Mouse (Mus musculus): Measurements from ENCODE around the gene Gm10972.

DNA sequence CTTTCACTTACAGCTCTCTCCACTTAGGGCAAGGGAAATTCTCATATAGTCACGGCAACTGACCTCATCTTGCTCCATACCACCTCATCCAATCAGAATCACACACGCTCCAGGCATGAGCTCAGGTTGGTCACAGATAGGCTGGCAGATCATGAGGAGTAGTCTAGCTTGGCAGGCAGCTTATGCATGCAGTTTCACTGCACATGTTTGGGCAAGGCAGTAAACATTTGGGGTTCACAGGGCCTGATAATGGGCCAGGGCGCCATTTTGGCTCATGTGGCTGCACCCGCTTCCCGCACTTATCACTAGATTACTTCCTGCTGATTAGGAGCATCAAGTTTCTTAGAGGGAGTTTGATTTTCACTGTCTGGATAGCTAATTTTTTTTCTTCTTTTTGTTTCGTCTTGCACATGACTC is 47.0 kb upstream of the Gm10972 start:
- TF ChIP-seq EP300 (IDR thresholded peaks at IDR 0.05; ENCODE audit: insufficient read depth, low read depth, low read length) (no peak), CTCF (IDR thresholded peaks at IDR 0.05) (no peak), POLR2A (IDR thresholded peaks at IDR 0.05; ENCODE audit: insufficient read depth, low read depth, low read length) (no peak)
